Mouse (Mus musculus): Measurements from ENCODE around the gene Ppp1r10.

GRCm38 (mm10) chr17:35929534-35929933, 13.3 kb downstream of the Ppp1r10 start:
- TF ChIP-seq CTCF (IDR thresholded peaks at IDR 0.05; ENCODE audit: low read depth, low read length) = no peak
- TF ChIP-seq POLR2A (IDR thresholded peaks at IDR 0.05; ENCODE audit: insufficient read depth, low read length) = no peak

Data from ES-Bruce4 (cell line).